Mouse (Mus musculus) megakaryocyte-erythroid progenitor cell, adult 5 weeks (primary cell): ENCODE results near the gene Trmu. TPM values are rescaled to one million over a fixed set of nuclear protein-coding genes. Genes with fewer than 3 reads are reported as not detected.

Experiments used
- polyA plus RNA-seq: library from polyadenylated mRNA; stranded (reverse); fragments of >175 nt; gene quantifications from 2 replicates; pipeline ENCODE4 v1.2.3, GENCODE M21; 2012

The Trmu gene
- 38.4 and 42.1 TPM in 2 replicates for polyA plus RNA-seq

DNA sequence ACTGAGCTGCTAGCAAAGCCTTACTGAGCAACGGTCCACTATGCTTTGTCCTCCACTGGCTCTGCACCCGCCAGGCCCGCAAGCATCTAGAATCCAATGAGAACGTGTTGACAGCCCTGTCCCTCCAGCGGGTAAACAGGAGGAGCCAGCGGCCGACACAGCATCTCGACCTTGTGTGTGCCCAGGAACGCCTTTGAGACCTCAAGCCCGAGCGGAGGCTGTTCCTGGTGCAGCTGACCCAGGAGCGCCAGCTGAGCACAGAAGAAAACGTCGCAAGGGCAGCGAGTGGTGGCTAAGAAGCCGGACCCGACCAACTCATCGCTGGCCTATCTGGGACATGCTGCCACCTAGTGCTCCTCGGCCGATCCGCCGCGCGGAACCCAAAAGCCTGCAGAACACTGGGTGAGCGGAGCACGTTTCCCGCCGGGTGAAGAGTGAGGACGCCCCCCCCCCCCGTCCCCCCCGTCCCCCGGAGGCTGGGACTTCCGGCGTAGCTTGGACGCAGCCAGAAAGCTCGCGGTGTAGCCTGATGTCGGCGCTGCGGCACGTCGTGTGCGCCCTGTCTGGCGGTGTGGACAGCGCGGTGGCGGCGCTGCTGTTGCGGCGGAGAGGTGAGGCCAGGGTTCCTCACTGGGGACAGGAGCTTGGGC, at the start of gene Trmu:
Gene Trmu, plus strand, starts transcription at position 465 of the 650 bp plus-strand sequence.

GRCm38 (mm10) chr15:85831954-85832590, 47.0 kb upstream of the Trmu start, which contains the start of gene Ttc38:
Gene Ttc38, plus strand, starts transcription at chr15:85832306.

DNA sequence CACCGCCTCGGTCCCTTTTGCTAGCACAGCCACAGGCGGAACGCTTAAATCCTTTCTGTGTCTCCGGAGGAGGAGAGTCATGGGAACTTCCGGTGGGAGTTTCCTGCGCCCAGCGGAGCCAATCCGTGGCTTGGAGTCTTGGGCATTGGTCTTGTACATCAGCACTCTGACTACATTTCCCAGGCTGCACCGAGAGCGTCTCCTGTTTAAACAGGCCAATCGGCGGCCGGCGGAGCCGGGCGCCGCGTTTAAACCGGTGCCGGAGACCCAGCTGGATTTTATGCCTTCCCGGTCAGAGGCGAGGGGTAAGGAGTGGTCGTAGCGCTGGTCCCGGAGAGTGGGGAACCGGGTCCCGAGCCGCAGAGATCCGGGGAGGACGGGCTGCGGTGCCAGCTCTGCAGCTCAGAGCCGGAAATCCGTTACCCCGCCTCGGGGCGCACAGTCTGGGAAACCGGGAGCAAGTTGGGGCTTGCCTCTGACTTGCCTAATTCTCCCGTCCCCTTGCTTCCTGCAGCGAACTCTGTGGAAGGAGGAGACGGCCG, 19.6 kb upstream of the Trmu start, which contains the start of gene Gtse1:
Gene Gtse1, plus strand, starts transcription at position 256 of the 542 bp plus-strand sequence.

Other genes with a start within 250 kb of the Trmu start
- 0.02 TPM in 1 of 2 replicates, not detected in the other for gene Ppara, start 144.3 kb upstream of the Trmu start, polyA plus RNA-seq
- gene Cdpf1, start 67.6 kb upstream of the Trmu start, polyA plus RNA-seq: 23.1 and 23.9 TPM in 2 replicates
- gene Pkdrej, start 57.6 kb upstream of the Trmu start, polyA plus RNA-seq: not detected in 2 replicates
- 3.9 TPM in 2 replicates for gene Ttc38, start 47.0 kb upstream of the Trmu start, polyA plus RNA-seq
- 30.5 and 40.9 TPM in 2 replicates for gene Gtse1, start 19.6 kb upstream of the Trmu start, polyA plus RNA-seq
- gene Celsr1, start 154.5 kb downstream of the Trmu start, polyA plus RNA-seq: 32.7 and 38.0 TPM in 2 replicates
- 26.7 and 33.8 TPM in 2 replicates for gene Gramd4, start 178.4 kb downstream of the Trmu start, polyA plus RNA-seq